ENCODE assay signal across 8 mouse cellular contexts in genomic region chr9:111690484-111690855, GRCm38 (mm10). TPM values are rescaled to one million over a fixed set of nuclear protein-coding genes. Genes with fewer than 3 reads are reported as not detected.
A peak's percentile ranks its signal among the peaks of the same experiment; 100 is the strongest.
DNase-seq lines count a peak whose midpoint lies in the region; ATAC-seq and TF ChIP-seq lines count a peak whose summit lies in the region.

No protein-coding gene starts in this region.

- ATAC-seq in liver, embryonic 11.5 days (replicated peaks; ENCODE audit: low FRiP score): 0 out of 2 replicates have a peak, but pooled peaks have one; percentile 18
- ATAC-seq in forebrain, embryonic 14.5 days: no peak
- no peak for ATAC-seq in limb, embryonic 15.5 days (ENCODE audit: insufficient number of reproducible peaks, low FRiP score, low TSS enrichment, low read depth)

- no peaks in the 10 kb centered on the region for H3K36me3 ChIP-seq in liver, embryonic 11.5 days (ENCODE audit: control insufficient read depth, insufficient read depth, low read length)
- no peaks in the 10 kb centered on the region for H3K36me3 ChIP-seq in forebrain, embryonic 14.5 days (ENCODE audit: control insufficient read depth, insufficient read depth, low read length)
- no peaks in the 10 kb centered on the region for H3K36me3 ChIP-seq in limb, embryonic 15.5 days
- H3K36me3 ChIP-seq in small intestine, adult 2 months (ENCODE audit: control insufficient read depth, insufficient read depth, low read length): no peaks in the 10 kb centered on the region

- H3K4me3 ChIP-seq in liver, embryonic 11.5 days (ENCODE audit: low read depth, low read length): peak overlapping the region; percentile 50
- peak overlapping the region; percentile 54 for H3K4me3 ChIP-seq in forebrain, embryonic 14.5 days (ENCODE audit: low read depth, low read length)
- peak overlapping the region; percentile 53 for H3K4me3 ChIP-seq in limb, embryonic 15.5 days
- H3K4me3 ChIP-seq in small intestine, adult 2 months (ENCODE audit: low read depth, low read length): peak overlapping the region; percentile 50

- TF ChIP-seq POLR2A in small intestine, adult 2 months (IDR thresholded peaks at IDR 0.05; ENCODE audit: low read depth, low read length): no peak

- WGBS in liver, embryonic 11.5 days: 15% methylated on average over 6 of the region's 6 CpGs
- WGBS in forebrain, embryonic 14.5 days: 12% methylated on average over 6 of the region's 6 CpGs
- WGBS in limb, embryonic 15.5 days: 4% methylated on average over 6 of the region's 6 CpGs
- 13% methylated on average over 6 of the region's 6 CpGs for WGBS in small intestine, adult 2 months

- peak overlapping the region; percentile 77 for H3K4me2 ChIP-seq in liver, embryonic 11.5 days
- H3K4me2 ChIP-seq in forebrain, embryonic 14.5 days (ENCODE audit: low read length): peak overlapping the region; percentile 94
- peak overlapping the region; percentile 93 for H3K4me2 ChIP-seq in limb, embryonic 15.5 days

- H3K9me3 ChIP-seq in liver, embryonic 11.5 days (ENCODE audit: control insufficient read depth, low read length): no peaks in the 10 kb centered on the region
- no peaks in the 10 kb centered on the region for H3K9me3 ChIP-seq in forebrain, embryonic 14.5 days (replicated peaks; ENCODE audit: control insufficient read depth, low read length)
- no peaks in the 10 kb centered on the region for H3K9me3 ChIP-seq in limb, embryonic 15.5 days

- H3K9ac ChIP-seq in liver, embryonic 11.5 days (ENCODE audit: low read depth, low read length): no peak overlapping the region
- H3K9ac ChIP-seq in forebrain, embryonic 14.5 days (ENCODE audit: low read length): peak overlapping the region; percentile 62
- H3K9ac ChIP-seq in limb, embryonic 15.5 days: peak overlapping the region; percentile 51

- no peak for DNase-seq in liver, embryonic 11.5 days (ENCODE audit: low spot score)
- no peak for DNase-seq in liver
- no peak for DNase-seq in forebrain, embryonic 14.5 days (ENCODE audit: low spot score)
- no peak for DNase-seq in cerebellum, adult 18-20 months
- DNase-seq in gastrocnemius, postnatal 10 days: no peak
- no peak for DNase-seq in adrenal gland, postnatal 25 days

- no peak overlapping the region for H3K27ac ChIP-seq in liver, embryonic 11.5 days (ENCODE audit: low read depth, low read length)
- H3K27ac ChIP-seq in forebrain, embryonic 14.5 days (ENCODE audit: low read depth, low read length): no peak overlapping the region
- no peak overlapping the region for H3K27ac ChIP-seq in limb, embryonic 15.5 days
- no peak overlapping the region for H3K27ac ChIP-seq in small intestine, adult 2 months (ENCODE audit: insufficient read depth, low read depth, low read length)

- no peak for TF ChIP-seq CTCF in small intestine, adult 2 months (IDR thresholded peaks at IDR 0.05; ENCODE audit: extremely low read depth, insufficient read length, insufficient replicate concordance, low read depth, low read length)

- H3K27me3 ChIP-seq in liver, embryonic 11.5 days (replicated peaks; ENCODE audit: control insufficient read depth, insufficient read depth, low read length): peaks cover 24% of the 10 kb centered on the region
- H3K27me3 ChIP-seq in forebrain, embryonic 14.5 days (replicated peaks; ENCODE audit: control insufficient read depth, insufficient read depth, low read length): no peaks in the 10 kb centered on the region
- peaks cover 18% of the 10 kb centered on the region; the same call in 1 of the 2 replicates for H3K27me3 ChIP-seq in limb, embryonic 15.5 days
- H3K27me3 ChIP-seq in small intestine, adult 2 months (ENCODE audit: control insufficient read depth, insufficient read depth, low read length): peaks cover 11% of the 10 kb centered on the region

- H3K4me1 ChIP-seq in liver, embryonic 11.5 days (replicated peaks; ENCODE audit: control insufficient read depth, insufficient read depth, low read length): no peaks in the 10 kb centered on the region
- H3K4me1 ChIP-seq in forebrain, embryonic 14.5 days (ENCODE audit: control insufficient read depth, insufficient read depth, low read length): no peaks in the 10 kb centered on the region
- peaks cover 13% of the 10 kb centered on the region for H3K4me1 ChIP-seq in limb, embryonic 15.5 days
- peaks cover 4% of the 10 kb centered on the region; the same call in 1 of the 2 replicates for H3K4me1 ChIP-seq in small intestine, adult 2 months (ENCODE audit: control insufficient read depth, insufficient read depth, insufficient read length, low read length)

RNA-seq across cellular contexts. Expression of gene Stac, which starts 0.3 kb away (rescaled TPM):
- 0.58 and 0.69 TPM in 2 replicates for polyA plus RNA-seq in liver, embryonic 11.5 days (2014; fragmentation: Nextera tagmentation; extraction: Ambion mirVana)
- polyA plus RNA-seq in forebrain, embryonic 14.5 days (2014; fragmentation: Nextera tagmentation; extraction: Ambion mirVana): 2.8 and 3.4 TPM in 2 replicates
- polyA plus RNA-seq in limb, embryonic 15.5 days (2015; fragmentation: Nextera tagmentation; extraction: Ambion mirVana): 4.2 and 5.2 TPM in 2 replicates
- 0.43 and 0.82 TPM in 2 replicates for polyA plus RNA-seq in small intestine, adult 2 months (2012; rRNA removed)
- total RNA-seq in gastrocnemius, postnatal 10 days (2021): 1 to 10 TPM; 1.4 to 1.6 TPM
- total RNA-seq in adrenal gland, postnatal 25 days (2021): 5.2 and 5.3 TPM in 2 replicates
